Mouse (Mus musculus) brain, embryonic 14.5 days (tissue): ENCODE data around the gene AU021092.

Source experiments
- CTCF ChIP-seq: fragments of 200-500 bp; IDR thresholded peaks from 2 replicates; pipeline ENCODE4 v1.5.1; 2012; ENCODE audit warnings: inconsistent platforms, mild to moderate bottlenecking, moderate library complexity, borderline replicate concordance; ENCODE audit not compliant: insufficient read depth, insufficient read length; ENCODE audit errors: extremely low read depth
- POLR2A ChIP-seq: fragments of 200-500 bp; IDR thresholded peaks from 2 replicates; pipeline ENCODE4 v1.6.1; 2012; ENCODE audit warnings: mild to moderate bottlenecking, inconsistent platforms, borderline replicate concordance; ENCODE audit not compliant: poor library complexity, insufficient read depth, insufficient read length, severe bottlenecking; ENCODE audit errors: extremely low read depth

DNA sequence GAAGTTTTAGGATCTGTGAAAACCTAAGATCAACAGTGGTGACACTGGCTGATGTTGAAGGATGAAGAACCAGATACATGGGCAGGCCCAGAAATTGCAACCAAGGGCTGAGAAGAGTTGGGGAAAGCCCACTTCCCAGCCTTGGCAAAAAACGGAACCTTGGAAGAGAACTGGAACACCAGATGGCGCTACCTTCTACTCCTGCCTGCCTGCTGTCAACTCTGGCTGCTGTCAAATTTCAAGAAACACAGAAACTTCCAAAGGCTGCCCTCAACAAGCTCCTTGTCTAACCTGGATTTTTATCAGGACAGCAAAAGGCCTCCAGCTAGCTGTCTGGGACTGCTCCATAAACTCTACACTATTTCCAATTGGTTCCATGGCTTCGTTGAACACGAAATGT lies 19.4 kb downstream of the AU021092 start:
- TF ChIP-seq CTCF: peak; percentile 72
- TF ChIP-seq POLR2A: no peak
